Mouse (Mus musculus) heart, embryonic 13.5 days (tissue): ENCODE measurements at regions not wholly inside any gene's neighbourhood (a gene's known extent, or its start where the extent isn't known, plus 50 kb on each side); places are given as distances from the start of the nearest gene placed in this dataset.

ENCODE experiments used
- ATAC-seq: fragments of 200-750 bp; cut with Nextera tagmentation; 2 replicates; pipeline ENCODE4 v1.8.0; 2017; ENCODE audit warnings: moderate TSS enrichment; ENCODE audit not compliant: insufficient number of reproducible peaks, low FRiP score, low TSS enrichment; ENCODE audit errors: extremely low read depth
- H3K27ac ChIP-seq: fragments of 300-500 bp; sonication (generic); replicated peaks from 2 replicates; pipeline ENCODE4 v1.5.1; 2015; ENCODE audit warnings: moderate library complexity, mild to moderate bottlenecking, inconsistent platforms
- H3K27me3 ChIP-seq: fragments of 300-500 bp; sonication (generic); replicated peaks from 2 replicates; pipeline ENCODE4 v1.6.1; 2015; ENCODE audit warnings: mild to moderate bottlenecking, inconsistent platforms
- H3K36me3 ChIP-seq: fragments of 300-500 bp; sonication (generic); 2 replicates; pipeline ENCODE4 v1.6.1; 2015; ENCODE audit warnings: mild to moderate bottlenecking, inconsistent platforms
- H3K4me1 ChIP-seq: fragments of 300-500 bp; sonication (generic); 2 replicates; pipeline ENCODE4 v1.6.1; 2015; ENCODE audit warnings: inconsistent platforms
- H3K4me2 ChIP-seq: fragments of 300-500 bp; sonication (generic); 2 replicates; pipeline ENCODE4 v1.6.1; 2015; ENCODE audit warnings: inconsistent platforms, mild to moderate bottlenecking, moderate library complexity
- H3K4me3 ChIP-seq: fragments of 300-500 bp; sonication (generic); 2 replicates; pipeline ENCODE4 v1.5.1; 2015; ENCODE audit warnings: moderate library complexity, mild to moderate bottlenecking, inconsistent platforms
- H3K9ac ChIP-seq: fragments of 300-500 bp; sonication (generic); 2 replicates; pipeline ENCODE4 v1.6.1; 2015; ENCODE audit warnings: inconsistent platforms, mild to moderate bottlenecking, moderate library complexity
- H3K9me3 ChIP-seq: fragments of 300-500 bp; sonication (generic); 2 replicates; pipeline ENCODE4 v1.6.1; 2016; ENCODE audit warnings: inconsistent platforms
- WGBS: fragments of 180-500 bp; shearing (Covaris S2); methylation state at CpG from one replicate; pipeline ENCODE4 v1.1.7; 2015; ENCODE audit warnings: mixed read lengths; 5-methylcytosine and 5-hydroxymethylcytosine counted together

DNA sequence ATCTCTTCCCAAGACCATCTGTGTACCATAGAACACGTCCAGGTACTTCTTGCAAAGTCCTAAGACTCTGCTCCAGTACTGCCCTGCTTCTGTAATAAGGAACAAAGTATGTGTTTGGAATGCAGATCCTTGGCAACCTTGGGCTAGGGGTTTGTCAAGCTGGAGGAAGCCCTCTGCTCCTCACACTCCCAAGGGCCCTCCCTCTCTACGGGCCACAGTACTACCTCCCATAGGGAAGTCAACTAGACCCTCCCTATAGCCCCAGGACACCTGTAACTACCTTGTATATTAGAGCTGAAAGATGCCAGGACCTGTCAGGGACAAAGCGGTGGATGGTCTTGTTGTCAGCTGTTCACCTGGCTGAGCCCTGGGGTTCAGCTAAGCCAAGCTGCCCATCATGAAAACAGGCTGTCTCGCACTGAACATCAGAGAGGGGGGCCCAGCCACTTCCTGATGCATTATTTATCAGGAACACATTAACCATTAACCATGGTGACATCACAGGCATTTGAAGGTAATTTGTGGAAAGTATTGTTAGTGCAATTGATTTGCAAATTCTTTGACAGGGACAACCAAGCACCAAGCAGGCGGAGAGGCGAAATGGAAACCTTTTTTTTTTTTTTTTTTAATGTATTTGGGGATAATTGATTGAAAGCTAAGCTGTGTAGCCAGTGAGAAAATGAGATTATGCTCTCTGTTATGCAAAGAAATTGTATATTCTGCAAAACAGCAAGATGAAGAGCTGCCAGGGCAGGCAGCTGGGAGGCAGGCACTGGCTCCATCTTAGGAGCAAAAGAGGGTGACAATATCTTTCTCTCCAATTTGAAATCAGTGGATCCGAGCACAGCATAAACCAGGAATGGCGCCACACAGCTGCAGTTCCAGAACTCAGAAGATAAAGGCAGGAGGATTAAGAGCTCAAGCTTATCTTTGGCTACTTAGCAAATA, 110.5 kb upstream of the Hs6st1 start:
- Histone ChIP-seq H3K4me3 (no peak overlapping the region), H3K9ac (no peak overlapping the region), H3K27me3 (no peaks in the 10 kb centered on the region), H3K4me2 (no peak overlapping the region), H3K9me3 (no peaks in the 10 kb centered on the region), H3K27ac (no peak overlapping the region), H3K4me1 (peaks cover 10% of the 10 kb centered on the region), H3K36me3 (no peaks in the 10 kb centered on the region)
- no peak for ATAC-seq
- 77% methylated on average over 8 of the region's 8 CpGs for WGBS

DNA sequence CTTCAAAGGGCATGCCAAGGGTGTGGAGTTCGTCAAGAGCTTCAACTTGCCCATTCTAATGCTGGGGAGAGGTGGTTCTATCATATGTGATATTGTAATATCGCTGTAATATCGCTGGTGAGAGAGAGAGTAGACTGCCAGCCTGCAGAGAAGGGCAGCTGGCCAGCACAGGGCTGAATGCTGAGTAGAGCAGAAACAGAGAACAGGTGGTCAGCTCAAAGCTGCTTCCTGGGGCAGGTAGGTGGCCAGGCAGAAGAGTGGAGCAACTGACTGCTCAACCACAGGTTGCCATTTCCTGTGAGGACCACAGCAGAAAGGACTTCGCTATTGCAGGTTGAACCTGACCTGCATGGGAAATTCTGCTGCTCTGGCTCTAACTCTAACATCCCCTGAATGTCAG, 108.5 kb upstream of the Hs6st1 start:
- no peaks in the 10 kb centered on the region for H3K27me3 ChIP-seq
- no peak overlapping the region for H3K9ac ChIP-seq
- no peak overlapping the region for H3K4me2 ChIP-seq
- H3K36me3 ChIP-seq: no peaks in the 10 kb centered on the region
- no peak overlapping the region for H3K4me3 ChIP-seq
- 77% methylated on average over 4 of the region's 4 CpGs for WGBS
- no peak for ATAC-seq
- H3K27ac ChIP-seq: no peak overlapping the region
- H3K4me1 ChIP-seq: peaks cover 10% of the 10 kb centered on the region
- no peaks in the 10 kb centered on the region for H3K9me3 ChIP-seq

DNA sequence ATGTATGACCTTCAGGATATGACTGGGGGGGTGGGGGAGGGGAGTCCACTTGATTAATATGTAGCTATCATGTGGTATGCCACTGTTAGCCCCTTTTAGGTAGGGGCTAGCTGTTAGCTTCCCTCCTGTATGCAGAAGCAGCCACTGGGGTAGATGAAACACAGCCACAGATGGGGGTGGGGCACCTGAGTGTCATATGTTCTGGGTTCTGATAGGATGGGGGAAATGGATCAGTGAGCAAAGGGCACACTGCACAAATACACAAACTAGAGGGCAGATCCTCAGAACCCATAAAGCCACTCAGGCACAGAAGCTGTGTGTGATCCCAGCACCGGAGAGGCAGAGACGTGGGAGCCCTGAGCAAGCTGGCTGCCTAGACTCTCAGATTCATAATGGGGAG, 107.4 kb upstream of the Hs6st1 start:
- Histone ChIP-seq H3K4me2 (no peak overlapping the region), H3K9ac (no peak overlapping the region), H3K27me3 (no peaks in the 10 kb centered on the region), H3K4me1 (peaks cover 10% of the 10 kb centered on the region), H3K36me3 (no peaks in the 10 kb centered on the region), H3K4me3 (no peak overlapping the region), H3K9me3 (peaks cover 7% of the 10 kb centered on the region), H3K27ac (no peak overlapping the region)
- WGBS: 82% methylated on average over 2 of the region's 2 CpGs
- ATAC-seq: no peak

DNA sequence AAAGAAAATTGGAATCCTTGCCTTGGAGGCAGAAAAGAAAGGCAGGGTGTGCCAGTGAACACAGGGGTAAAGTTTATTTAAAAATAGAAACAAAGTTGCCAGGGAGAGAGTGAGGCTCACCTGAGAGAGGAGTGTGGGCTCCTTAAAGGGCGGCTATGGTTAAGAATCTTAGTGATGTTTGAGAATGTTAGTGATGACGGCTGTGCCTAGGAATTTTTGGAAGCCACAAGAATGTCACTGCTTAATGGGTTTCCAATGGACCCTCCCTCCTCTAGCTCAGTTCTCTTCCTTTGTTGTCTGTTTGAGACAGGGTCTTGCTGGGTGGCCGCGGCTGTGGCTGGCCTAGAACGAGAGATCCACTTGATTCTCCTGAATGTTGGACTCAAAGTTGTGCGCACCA, 106.3 kb upstream of the Hs6st1 start:
- no peak for ATAC-seq

DNA sequence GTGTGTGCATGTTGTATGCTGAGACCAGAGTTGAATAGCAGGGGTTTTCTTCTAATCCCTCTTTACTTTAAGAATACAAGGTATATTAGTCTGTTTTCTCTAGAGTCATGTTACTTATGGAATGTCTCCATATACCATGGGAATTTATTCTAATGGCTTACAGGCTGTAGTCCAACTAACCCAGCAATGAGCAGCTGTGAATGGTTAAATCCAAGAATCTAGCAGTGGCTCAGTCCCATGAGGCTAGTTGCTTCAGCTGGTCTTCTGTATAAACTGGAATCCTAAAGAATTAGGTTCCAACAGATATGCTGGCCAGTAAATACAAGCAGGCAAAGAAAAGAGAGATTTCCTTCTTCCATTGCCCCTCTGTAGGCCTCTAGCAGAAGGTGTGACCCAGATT, 99.7 kb upstream of the Hs6st1 start:
- H3K9me3 ChIP-seq: peaks cover 7% of the 10 kb centered on the region
- no peak overlapping the region for H3K4me2 ChIP-seq
- ATAC-seq: no peak
- H3K36me3 ChIP-seq: no peaks in the 10 kb centered on the region
- peaks cover 12% of the 10 kb centered on the region for H3K4me1 ChIP-seq
- H3K4me3 ChIP-seq: no peak overlapping the region
- H3K27me3 ChIP-seq: no peaks in the 10 kb centered on the region
- no peak overlapping the region for H3K9ac ChIP-seq
- no peak overlapping the region for H3K27ac ChIP-seq

More for the DNA sequence above, 106.3 kb upstream of the Hs6st1 start:
- Histone ChIP-seq H3K9ac (no peak overlapping the region), H3K36me3 (no peaks in the 10 kb centered on the region), H3K27ac (no peak overlapping the region), H3K4me3 (no peak overlapping the region), H3K4me1 (peaks cover 10% of the 10 kb centered on the region), H3K9me3 (peaks cover 7% of the 10 kb centered on the region), H3K4me2 (no peak overlapping the region), H3K27me3 (no peaks in the 10 kb centered on the region)
- WGBS: 69% methylated on average over 6 of the region's 6 CpGs

DNA sequence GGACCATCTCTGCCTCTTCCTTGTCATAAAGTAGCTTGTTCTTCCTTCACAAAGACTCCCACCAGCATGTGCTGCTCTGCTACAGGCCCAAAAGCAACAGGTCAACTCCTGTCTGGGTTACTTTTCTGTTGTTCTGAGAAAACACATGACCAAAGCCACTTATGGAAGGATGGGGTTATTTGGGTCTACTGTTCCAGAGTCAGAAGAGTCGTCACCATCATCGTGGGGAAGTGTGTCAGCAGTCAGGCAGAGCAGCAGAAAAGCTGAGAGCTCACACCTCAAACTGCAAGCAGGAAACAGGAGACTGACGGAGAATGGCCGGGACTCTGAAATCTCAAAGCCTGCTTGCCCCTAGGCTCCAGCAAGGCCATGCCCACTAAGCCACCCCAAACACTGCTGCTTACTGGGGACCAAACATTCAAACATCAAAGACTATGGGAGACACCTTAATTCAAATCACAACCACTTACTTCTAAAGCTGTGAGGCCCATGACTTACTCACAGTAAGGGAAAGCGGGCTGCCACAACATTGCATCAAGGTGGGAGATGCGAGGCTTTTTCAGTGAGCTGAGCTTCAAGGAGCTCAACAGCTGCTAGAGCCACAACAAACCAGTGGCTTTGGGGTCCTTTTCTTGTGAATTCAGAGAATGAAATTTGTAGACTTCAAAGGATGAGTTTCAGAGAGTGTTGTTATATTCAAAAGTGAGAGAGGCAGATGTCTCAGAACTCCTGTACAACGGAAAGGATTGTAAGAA, 96.6 kb upstream of the Hs6st1 start:
- H3K9ac ChIP-seq: no peak overlapping the region
- no peaks in the 10 kb centered on the region for H3K36me3 ChIP-seq
- H3K4me3 ChIP-seq: no peak overlapping the region
- H3K4me1 ChIP-seq: peaks cover 24% of the 10 kb centered on the region
- no peaks in the 10 kb centered on the region for H3K9me3 ChIP-seq
- H3K27me3 ChIP-seq: no peaks in the 10 kb centered on the region
- 54% methylated on average over 7 of the region's 7 CpGs for WGBS
- no peak for ATAC-seq
- no peak overlapping the region for H3K27ac ChIP-seq
- no peak overlapping the region for H3K4me2 ChIP-seq

DNA sequence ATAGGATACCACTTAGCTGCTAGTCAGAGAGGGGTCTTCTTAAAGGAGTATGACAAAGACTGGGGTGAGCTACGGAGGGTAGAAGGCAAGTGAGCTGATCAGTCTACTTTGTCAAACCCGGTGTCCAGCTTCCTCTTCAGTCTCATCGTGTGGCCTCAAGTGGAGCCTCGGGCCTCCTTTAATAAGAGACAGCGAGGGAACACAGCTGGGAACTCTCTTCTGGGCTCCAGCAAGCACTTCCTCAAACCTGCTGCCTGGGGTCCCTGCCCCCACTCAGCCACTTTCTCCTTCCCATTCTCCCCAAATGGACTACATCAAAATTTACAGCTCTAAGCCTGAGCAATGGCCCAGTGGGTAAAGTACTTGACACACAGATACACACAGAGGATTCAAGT, 96.0 kb upstream of the Hs6st1 start:
- ATAC-seq: no peak
- no peaks in the 10 kb centered on the region for H3K9me3 ChIP-seq
- H3K9ac ChIP-seq: no peak overlapping the region
- 33% methylated on average over 5 of the region's 5 CpGs for WGBS
- H3K27me3 ChIP-seq: no peaks in the 10 kb centered on the region
- H3K4me2 ChIP-seq: no peak overlapping the region
- H3K27ac ChIP-seq: no peak overlapping the region
- peaks cover 24% of the 10 kb centered on the region for H3K4me1 ChIP-seq
- H3K36me3 ChIP-seq: no peaks in the 10 kb centered on the region
- no peak overlapping the region for H3K4me3 ChIP-seq

DNA sequence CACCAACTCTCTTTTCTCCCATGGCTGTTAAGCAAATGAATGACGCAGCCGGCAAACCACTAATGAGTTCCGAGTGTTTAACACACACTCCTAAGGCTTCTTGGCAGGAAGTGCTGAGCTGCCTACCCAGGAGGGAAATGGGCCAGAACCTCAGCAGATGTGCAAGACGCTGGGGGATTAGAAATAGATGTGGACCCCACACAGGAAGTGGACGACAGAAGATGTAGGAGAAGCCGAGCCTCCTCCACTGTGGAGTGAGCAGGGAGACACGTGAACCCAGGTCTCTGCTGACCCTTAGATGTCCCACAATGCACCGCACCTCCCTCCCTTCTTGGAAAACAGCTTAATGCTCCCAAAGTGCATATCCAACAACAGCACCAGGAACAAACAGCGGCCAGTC, 94.8 kb upstream of the Hs6st1 start:
- no peak overlapping the region for H3K27ac ChIP-seq
- no peak overlapping the region for H3K9ac ChIP-seq
- H3K9me3 ChIP-seq: no peaks in the 10 kb centered on the region
- WGBS: 59% methylated on average over 9 of the region's 9 CpGs
- peaks cover 28% of the 10 kb centered on the region for H3K4me1 ChIP-seq
- ATAC-seq: no peak
- no peaks in the 10 kb centered on the region for H3K36me3 ChIP-seq
- H3K4me3 ChIP-seq: no peak overlapping the region
- no peak overlapping the region for H3K4me2 ChIP-seq
- H3K27me3 ChIP-seq: no peaks in the 10 kb centered on the region

DNA sequence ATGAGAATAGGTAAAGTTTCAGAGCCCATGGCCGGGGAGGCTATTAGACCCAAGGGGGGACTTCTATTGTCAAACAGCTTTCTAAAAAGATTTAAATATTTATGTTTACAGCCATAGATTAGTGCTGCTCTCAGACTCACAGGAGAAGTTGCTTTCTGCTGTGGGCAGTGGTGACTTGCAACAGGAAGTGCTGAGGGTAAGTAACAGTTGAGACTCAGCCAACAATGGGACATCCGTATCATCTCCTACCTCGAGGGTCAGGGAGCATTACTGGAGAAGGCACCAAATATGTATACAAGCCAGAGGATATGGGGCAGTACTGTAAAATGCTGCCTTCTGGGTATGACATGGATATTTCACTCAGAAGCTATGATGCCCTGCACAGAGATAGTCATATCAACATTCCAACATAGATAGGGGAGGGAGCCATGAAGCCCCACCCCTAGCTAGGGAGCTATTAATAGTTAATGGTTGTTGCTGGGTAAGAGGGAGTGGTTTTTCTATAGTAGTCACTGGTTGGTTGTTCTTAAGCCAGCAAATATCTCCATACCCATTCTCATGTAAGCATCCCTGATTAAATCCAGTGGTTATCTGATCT, 92.5 kb upstream of the Hs6st1 start:
- WGBS: 54% methylated on average over 3 of the region's 3 CpGs
- 0 out of 2 replicates have a peak overlapping the region, but pooled peaks have one; percentile 19 for H3K4me2 ChIP-seq
- peaks cover 25% of the 10 kb centered on the region for H3K4me1 ChIP-seq
- H3K9ac ChIP-seq: no peak overlapping the region
- ATAC-seq: no peak
- no peaks in the 10 kb centered on the region for H3K9me3 ChIP-seq
- H3K36me3 ChIP-seq: no peaks in the 10 kb centered on the region
- H3K27me3 ChIP-seq: no peaks in the 10 kb centered on the region
- no peak overlapping the region for H3K4me3 ChIP-seq
- peak overlapping the region; percentile 58 for H3K27ac ChIP-seq

DNA sequence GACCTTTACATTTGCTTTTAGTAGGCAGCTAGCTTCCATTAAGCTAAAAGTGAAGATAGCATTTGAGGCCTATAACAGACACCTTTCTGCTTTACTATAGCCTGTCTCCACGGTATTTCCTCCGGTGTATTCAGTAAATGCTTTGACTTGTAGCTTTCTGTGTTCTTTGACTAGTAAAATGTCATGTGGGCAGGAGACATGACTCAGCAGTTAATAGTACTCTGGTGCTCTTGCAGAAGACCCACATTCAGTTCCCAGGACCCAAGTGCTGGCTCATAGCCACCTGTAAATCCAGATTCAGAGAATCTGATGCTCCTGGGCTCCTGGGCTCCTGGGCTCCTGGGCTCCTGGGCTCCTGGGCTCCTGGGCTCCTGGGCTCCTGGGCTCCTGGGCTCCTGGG, 91.7 kb upstream of the Hs6st1 start:
- peak overlapping the region; percentile 29; the same call in 1 of the 2 replicates for H3K27ac ChIP-seq
- 71% methylated on average over 2 of the region's 2 CpGs for WGBS
- no peaks in the 10 kb centered on the region for H3K27me3 ChIP-seq
- H3K4me2 ChIP-seq: no peak overlapping the region
- no peak overlapping the region for H3K4me3 ChIP-seq
- no peak overlapping the region for H3K9ac ChIP-seq
- H3K4me1 ChIP-seq: peaks cover 25% of the 10 kb centered on the region
- no peaks in the 10 kb centered on the region for H3K36me3 ChIP-seq
- ATAC-seq: no peak
- no peaks in the 10 kb centered on the region for H3K9me3 ChIP-seq

DNA sequence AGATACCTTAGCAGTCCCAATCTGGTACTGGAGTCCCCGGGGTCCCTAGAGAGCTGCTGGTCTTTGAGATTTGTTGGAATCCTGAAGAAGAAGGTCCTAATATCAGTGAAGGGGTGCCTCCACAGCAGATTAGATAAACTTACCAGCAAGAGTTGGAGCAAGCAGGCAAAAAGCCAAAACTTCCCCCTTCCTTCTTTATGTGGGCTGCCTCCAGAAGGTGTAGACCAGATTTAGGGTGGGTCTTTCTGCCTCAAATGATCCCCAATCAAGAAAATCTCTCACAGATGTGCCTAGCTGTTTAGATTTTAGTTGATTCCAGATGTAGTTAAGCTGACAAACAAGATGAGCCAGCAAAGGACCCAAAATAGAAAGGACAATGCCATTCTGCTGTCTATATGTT, 90.1 kb upstream of the Hs6st1 start:
- Histone ChIP-seq H3K36me3 (no peaks in the 10 kb centered on the region), H3K4me1 (peaks cover 36% of the 10 kb centered on the region), H3K27me3 (no peaks in the 10 kb centered on the region), H3K27ac (peak overlapping the region; percentile 72), H3K4me2 (no peak overlapping the region), H3K4me3 (no peak overlapping the region), H3K9ac (no peak overlapping the region), H3K9me3 (no peaks in the 10 kb centered on the region)
- 69% methylated on average over 1 of the region's 1 CpGs for WGBS
- ATAC-seq: no peak
